Mouse (Mus musculus) hematopoietic stem cell, adult 5-6 weeks (primary cell): ENCODE results near the gene Pcsk5. TPM values are rescaled to one million over a fixed set of nuclear protein-coding genes. Genes with fewer than 3 reads are reported as not detected.

Experiments used
- ATAC-seq, 2 experiments: fragments of 125-278 bp in 1 of 2; replicated peaks in 1 of 2; 2 replicates each; pipeline ENCODE4 v1.8.0; 2016 to 2017; ENCODE audit warnings: inconsistent platforms in 2 of 2, mild to moderate bottlenecking in 2 of 2, moderate number of reproducible peaks in 2 of 2, low read depth in 1 of 2, moderate TSS enrichment in 1 of 2; ENCODE audit not compliant: low FRiP score in 2 of 2, poor library complexity in 2 of 2, severe bottlenecking in 2 of 2, insufficient read depth in 1 of 2, low TSS enrichment in 1 of 2
- total RNA-seq: library from RNA; stranded (forward); fragments of 172-1452, 232-1000 nt; gene quantifications from 2 replicates; pipeline ENCODE4 v1.2.3, GENCODE M21; 2017

Gene Pcsk5
- total RNA-seq, 1 experiment from 2014 or later = 0.40 TPM

DNA sequence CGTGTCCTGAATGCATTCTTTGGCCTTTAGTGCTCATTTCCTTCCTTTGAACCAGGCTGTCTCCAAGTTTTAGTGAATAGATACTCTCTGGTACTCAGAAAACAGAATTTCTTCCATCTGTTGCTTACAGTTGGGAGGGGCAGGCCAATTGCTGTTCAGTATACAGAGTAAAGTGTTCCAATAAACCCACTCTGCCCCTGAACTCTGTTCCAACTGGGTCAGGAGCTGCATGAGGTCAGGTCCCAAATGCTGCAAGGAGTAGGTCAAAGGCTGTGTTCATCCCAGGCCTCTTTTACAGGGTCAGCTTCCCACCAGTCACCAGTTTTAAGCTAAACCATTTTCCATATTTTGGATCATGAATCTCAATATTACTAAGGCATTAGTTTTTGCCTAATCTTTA, 63.4 kb downstream of the Pcsk5 start:
- ATAC-seq = no peak

- ATAC-seq = no peak
Measured at GRCm38 (mm10) chr19:17769610-17770399, 67.6 kb downstream of the Pcsk5 start.

- ATAC-seq = no peak
Measured at GRCm38 (mm10) chr19:17765001-17765400, 72.4 kb downstream of the Pcsk5 start.

GRCm38 (mm10) chr19:17762740-17763139, 74.7 kb downstream of the Pcsk5 start:
- ATAC-seq = no peak

GRCm38 (mm10) chr19:17761678-17762077, 75.8 kb downstream of the Pcsk5 start:
- ATAC-seq = no peak

DNA sequence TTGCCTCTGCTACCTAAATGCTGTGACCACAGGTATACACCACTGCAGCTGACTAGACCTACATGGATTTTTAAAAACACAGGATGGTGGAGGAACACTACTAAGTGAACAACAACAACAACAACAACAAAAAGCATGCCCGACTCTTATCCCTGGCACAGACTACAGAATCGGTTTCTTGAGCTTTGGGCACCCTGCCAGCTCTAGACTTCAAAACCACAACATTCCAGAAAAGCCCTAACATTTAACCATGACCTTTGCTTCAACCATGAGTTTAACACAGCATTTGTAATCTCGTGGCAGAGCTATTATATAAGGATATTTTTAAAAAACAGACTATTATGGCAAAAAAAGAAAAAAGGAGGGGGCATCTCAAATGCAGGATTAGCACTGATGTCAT, 84.6 kb downstream of the Pcsk5 start:
- ATAC-seq = no peak

- no peak for ATAC-seq
Measured at GRCm38 (mm10) chr19:17748331-17748730, 89.1 kb downstream of the Pcsk5 start.

- no peak for ATAC-seq
Measured at GRCm38 (mm10) chr19:17745380-17745779, 92.1 kb downstream of the Pcsk5 start.

DNA sequence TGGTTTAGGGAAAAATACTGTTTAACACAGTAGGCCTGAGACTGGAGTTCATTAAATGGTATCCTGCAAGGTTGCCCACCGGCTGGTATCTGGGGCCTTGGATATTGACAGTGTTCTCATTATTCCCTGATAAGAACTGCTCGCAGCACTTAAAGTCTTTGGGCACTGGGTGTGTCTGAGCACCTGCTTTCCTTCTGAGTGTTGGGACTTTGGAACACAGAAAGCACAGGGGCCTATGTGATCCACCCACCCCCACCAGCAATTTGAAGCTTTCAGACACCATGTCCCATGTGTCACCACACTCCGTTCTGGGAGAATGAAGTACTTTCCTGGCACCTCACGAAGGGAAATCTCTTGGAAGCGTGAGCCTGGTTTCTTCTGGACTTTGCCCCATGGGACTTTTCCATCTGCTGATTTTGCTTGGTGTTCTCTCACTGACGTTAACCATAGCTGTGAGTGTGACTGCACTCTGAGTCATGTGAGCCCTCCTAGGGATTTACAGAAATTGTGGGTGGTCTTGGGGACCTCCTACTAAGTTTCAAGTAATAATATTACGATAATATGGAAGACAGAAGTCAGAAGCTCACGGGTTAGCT, 92.9 kb downstream of the Pcsk5 start:
- ATAC-seq = no peak

- no peak for ATAC-seq
Measured at GRCm38 (mm10) chr19:17741465-17741864, 96.0 kb downstream of the Pcsk5 start.

DNA sequence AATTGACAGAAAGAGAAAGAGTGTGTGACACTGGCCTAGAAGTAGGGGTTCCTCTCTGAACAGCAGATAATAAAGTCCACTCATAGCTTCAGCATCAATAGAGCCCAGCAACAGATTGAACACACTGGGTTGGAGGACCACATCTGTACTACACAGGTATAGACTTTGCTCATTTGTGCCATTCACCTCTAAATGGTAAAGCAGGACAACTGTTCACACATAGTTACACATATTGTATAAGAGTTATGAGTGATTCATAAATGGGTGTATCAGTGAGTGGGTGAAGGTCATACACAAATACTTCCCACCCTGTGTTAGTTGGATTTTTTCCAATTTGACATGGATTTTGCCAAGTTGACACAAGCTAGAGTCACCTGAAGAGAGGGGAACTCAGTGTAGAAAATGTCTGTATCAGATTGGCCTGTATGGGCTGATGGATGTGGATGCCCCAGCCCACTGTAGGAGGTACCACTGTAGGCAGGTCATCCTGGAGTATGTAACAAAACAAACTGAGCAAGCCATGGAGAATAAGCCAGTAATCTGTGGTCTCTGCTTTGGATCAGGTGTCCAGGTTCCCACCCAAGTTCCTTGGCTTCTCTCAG, 104.7 kb downstream of the Pcsk5 start:
- no peak for ATAC-seq

GRCm38 (mm10) chr19:17717066-17717465, 120.4 kb downstream of the Pcsk5 start:
- no peak for ATAC-seq

DNA sequence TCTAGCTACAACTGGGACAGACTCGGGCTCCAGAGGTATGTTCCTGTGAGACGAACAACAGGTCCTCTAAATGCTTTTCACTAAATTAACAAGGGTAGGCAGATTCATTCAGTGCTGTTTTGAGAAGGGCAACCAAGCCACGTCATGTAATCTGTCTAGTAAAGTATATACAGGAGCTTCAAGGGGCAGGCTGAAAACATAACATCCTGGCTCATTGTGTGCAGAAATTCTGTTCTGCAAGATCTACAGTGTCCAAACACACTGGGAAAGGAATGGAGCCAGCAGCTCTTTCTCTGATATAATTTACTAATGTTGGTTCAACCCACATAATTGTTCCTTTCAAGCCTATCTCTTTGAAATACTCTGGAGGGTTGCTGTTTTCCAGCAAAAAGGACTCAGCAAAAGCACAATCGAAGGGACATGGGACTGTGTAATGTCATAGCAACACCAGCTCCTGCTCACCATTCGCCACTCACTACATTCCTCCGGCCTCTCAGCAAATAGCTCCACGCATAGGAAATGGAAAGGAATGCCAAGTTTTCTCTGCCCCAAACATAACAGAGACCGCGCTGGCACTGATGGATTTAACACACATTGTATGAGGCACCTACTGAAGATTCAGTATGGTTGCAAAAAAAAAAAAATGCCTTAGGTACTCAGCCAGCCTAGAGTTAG, 122.0 kb downstream of the Pcsk5 start:
- no peak for ATAC-seq

DNA sequence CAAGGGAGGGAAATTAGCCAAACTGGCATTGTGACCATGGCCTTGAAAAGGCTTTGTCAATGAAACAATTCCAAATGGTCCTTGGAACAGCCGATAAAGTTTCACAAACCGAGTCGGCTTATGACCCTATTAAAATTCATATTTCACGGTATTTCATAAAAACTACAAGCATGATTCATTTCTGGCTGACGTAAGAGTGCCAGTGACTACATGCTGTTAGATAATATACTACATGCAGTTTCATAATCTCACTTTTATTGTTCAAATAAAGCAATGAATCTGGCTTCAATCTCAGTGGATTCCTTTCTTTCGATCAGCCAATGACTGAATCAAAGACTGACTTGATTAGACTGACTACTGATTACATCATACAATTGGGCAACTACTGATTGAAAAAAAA, 145.8 kb downstream of the Pcsk5 start:
- no peak for ATAC-seq

DNA sequence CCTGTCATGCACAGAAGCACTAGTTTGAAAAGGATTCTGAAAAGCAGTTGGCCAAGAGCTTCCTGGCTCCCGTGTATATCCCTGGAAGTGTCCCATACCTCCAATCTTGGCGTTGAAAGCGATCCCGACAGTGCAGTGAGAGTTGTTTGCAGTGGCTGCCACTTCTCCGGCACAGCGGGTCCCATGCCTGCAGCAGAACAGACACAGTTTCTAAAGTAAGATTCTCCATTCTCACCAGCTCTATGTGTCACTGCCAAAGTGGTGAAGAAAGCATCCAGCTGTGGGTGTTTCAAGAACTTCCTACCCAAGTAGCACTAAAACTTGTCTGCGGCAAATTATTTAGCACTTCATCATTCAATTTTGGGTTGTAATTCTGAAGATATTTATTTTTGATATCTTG, 159.1 kb downstream of the Pcsk5 start:
- no peak for ATAC-seq

DNA sequence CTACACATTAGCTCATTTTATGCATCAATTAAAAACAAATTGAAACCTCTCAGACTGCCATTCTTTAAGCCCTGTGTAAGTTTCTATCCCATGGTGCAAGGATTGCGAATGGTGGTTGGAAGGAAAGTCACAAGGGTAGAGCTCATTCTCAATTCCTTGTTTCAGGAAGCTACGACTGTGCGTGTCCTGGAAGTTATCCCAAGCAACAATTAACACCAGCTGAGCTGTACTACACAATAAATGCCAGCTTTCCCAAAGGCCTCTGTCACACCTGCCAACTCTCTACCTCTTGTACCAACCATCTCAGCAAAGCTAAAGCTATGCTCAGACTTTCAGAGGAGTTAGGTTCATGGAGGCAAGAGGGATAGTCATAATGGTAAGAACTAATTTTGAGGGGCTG, 174.8 kb downstream of the Pcsk5 start:
- ATAC-seq = no peak

DNA sequence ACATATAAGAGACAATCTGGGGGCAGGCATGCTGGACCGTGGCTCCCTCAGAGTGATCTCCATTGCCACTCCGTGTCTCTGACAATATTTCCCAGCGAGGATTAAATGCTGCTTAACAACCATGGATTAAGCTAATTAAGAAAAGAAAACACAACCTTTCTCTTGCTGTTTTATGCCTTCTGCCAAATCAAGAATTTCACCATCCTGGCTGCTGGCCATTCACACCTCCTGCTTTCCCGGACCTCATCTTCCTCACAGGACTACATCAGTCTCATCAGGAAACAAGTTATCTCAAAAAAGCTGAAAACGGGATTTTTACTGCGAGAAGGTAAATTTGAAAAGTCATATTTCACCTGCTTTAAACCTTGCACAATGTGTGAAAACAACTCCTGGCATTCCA, 175.2 kb downstream of the Pcsk5 start:
- ATAC-seq = no peak

DNA sequence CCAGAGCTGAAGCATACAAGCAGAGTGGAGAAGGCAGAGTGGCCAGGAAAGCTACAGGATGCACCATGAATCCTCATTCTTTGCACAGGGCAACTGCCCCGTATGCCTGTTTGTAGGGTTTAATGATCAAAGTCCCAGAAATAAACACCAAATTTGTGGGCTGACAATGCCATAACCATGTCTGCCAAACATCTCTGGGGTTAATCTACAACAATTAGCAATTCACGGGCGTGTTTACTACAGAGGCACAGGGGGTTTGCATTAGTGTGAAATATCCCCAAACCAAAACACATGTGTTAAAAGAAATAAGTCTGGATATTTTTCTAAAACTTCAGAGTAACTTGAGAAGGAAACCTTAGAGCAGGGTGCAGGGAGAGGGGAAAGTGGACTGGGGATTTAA, 178.1 kb downstream of the Pcsk5 start:
- ATAC-seq = no peak
